Mouse (Mus musculus) spleen, postnatal 4 days (tissue): Measurements from ENCODE around the gene Cd200.
A peak's percentile ranks its signal among the peaks of the same experiment; 100 is the strongest.
"Not testable (repeated sequence)": the region's sequence is repeated elsewhere in the genome, so short reads cannot be mapped to it uniquely, and the experiment has no call there.

ENCODE experiments used
- DNase-seq, 2 experiments: peaks; one replicate each; pipeline ENCODE4 v3.0.0; 2022; ENCODE audit warnings: low spot score in 2 of 2

Gene Cd200

DNA sequence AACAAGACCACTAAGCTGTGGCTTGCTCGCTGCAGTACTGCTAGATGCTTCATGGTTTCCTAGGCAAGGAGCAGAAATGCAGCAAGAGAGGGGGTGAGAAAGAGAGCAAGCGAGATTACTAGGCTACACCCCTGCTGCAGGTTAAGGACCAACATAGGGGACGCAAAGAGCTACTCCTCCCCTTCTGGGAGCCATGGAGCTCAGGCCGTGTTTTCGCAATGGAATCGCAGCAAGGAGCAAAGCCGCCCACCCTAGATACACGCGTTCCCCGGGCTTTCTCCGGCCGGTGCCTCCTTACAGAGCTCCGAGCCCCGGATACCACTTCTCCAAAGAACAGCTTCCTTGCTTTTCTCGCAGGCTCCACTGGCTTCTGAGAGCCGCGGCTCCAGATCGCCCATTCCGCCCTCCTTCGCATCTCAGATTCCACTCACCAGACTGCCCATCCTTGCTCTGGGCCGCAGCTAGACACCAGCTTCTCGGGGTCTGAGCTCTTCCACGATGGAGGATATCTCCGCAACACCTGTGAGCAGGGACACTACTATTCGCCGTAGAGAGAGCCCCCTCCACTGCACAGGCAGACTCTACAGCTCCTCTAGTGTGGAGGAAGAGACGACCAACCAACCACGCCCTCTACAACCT, at the start of gene Cd200:
Cd200 (minus strand) TSS at position 629 of the 639 bp plus-strand sequence.
- DNase-seq: peak; percentile 25 to 62

DNA sequence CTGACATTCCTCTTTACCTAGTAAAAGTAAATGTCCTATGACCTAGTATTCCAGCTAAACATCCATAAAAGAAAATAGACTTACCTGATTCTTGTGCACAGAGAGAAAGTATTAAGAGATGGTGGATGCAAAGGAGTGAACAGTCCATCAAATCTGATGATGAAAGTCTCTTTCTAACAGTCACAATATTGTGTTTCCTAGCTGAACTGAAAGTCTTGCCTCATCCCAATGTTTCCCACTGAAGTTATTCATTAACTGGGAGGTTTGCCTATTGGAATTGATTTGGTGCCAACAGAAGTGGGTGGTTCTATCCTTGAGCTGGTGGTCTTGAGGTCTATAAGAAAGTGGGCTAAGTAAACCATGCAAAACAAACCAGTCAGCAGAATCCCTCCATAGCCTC, 45.9 kb upstream of the Cd200 start:
- DNase-seq: no peak

DNA sequence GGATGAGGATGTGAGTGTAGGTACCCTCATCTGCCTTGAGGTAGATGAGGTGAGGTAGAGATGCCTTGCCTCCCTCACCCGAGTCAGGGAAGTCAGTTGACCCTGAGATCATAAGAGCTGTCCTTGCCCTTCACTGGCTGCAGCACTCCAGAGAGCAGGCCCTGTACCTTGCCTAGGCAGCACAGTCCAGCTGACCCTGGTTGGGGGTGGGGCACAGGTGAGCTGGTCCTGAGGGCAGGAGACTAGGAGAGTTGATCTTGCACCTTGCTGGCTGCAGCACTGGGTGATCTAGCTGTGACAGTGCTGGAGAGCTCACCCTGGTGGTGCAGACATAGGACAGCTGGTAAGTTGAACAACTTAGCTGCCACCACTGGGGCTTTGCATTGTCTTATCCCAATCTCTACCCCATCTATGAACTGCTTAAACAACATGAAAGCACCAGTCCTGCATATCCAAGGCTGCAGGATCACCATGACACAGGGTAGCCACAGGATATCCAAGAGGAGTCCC, 28.4 kb upstream of the Cd200 start:
- DNase-seq: no peak

DNA sequence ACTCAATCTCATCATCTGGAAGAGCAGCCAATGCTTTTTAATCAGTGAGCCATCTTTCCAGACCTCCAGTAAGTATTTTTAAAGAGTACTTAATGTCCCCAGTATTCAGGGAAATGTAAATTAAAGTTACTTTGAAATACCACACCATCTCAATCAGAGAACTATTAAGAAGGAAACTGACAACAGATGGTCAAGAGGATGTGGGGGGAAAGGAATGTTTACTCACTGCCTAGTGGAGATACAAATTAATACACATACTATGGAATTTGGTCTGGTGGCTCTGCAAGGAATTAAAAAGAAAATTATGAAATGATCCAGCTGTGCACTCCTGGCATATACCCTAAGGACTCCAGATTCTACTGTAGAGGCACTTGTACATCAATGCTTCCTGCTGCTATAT, 26.7 kb upstream of the Cd200 start:
- DNase-seq: no peak

DNA sequence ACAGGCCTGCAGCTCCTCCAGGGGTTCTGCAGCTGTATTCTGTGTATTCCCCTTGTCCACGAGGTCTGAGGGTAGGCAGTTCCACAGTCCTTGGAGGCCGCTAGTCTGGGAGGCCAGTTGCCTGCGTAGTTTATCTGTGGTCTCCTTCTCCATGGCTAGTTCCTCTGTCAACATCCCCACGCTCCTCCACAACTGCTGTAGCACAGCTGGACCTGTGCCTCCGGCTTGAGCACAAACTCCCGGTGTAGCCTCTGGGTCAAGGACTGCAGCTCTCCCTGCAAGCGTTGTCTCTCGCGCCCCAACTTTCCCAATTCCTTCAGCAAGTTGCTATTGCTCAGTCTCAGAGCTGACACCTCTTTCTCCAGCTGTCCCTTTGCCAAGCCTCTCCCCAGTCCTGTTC, 18.8 kb upstream of the Cd200 start:
- no peak for DNase-seq

DNA sequence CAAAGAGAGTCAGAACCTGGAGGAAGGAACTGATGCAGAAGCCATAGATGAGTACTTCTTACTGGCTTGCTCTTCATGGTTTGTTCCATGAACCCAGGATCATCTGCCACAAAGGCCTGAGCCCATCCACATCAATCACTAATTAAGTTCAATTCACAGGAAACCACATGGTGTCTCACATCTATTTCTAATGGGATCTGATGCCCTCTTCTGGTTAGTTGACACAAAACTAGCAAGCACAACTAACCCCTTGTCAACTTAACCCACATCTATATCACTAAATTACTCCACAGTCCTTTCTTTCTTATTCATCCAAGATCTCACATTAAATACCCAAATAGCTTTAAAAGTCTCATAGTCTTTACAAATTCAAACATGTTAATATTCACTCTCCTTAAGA, 4.6 kb upstream of the Cd200 start:
- no peak for DNase-seq

DNA sequence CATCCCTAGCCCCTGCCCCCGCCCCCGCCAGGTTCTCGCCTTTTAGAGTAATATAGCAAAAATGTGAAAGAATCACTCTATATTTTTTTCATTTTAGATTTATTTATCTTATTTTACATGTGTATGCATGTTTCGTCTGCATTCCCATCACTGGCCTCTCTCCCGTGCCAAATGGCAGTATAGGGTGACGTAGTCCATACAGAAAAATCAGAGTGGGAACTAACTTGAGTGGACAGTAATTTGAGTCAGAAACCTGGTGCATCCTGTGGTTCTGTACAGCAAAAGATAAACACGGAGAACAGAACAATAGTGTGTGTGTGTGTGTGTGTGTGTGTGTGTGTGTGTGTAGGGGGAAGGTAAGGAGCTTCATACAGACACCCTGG, 202 bp upstream of the Cd200 start:
- not testable (repeated sequence) for DNase-seq

DNA sequence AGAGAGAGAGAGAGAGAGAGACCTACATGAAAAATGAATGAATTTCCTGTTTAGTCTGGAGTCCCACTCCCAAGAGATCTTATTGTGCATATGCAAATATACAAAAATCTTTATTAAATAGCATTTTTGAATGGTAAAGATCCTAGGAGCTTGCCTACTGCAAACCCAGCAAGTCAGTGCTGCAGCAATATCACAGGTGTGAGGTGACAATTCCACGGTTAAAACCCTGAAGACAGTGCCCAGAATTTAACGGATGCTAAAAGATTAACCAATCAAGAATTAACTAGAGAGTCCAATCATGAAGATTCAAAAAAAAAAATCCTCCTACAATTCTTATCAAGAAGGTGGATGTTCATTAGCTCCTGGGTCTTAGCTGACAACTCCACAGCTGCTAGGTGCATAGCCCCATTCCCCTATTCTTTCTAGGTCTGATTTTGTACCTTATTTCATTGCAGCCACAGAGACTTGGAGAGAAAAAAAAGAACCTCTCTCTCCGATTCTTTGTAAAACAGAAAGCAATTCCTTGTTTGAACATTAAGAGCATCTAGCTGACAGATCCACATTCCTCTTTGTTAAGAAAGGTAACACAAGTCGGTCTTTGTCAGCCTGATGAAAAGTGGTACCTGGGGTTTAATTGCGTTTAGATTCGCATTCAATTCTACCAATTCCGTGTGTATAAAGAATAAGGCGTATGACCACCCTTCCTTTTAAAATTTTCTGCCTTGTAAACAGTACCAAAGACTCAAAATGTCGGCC, 1.0 kb downstream of the Cd200 start:
- no peak for DNase-seq

DNA sequence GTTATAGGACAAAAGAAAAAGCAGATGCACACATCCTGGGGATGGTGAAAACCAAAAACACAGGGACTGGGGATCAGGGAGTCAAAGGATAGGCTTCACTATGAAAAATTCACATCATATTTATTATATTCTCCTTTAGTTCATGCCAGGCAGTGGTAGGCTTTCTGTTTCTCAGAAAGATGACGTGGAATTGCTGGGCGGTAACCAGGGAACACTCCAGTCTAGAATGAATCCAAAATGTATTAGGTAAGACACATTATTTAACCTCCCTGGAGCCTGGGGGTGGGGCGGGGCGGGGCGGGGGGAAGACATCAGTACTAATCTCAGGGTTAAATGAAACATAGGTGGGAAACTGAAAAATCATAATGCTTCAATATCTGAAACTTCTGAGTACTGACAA, 1.8 kb downstream of the Cd200 start:
- no peak for DNase-seq

DNA sequence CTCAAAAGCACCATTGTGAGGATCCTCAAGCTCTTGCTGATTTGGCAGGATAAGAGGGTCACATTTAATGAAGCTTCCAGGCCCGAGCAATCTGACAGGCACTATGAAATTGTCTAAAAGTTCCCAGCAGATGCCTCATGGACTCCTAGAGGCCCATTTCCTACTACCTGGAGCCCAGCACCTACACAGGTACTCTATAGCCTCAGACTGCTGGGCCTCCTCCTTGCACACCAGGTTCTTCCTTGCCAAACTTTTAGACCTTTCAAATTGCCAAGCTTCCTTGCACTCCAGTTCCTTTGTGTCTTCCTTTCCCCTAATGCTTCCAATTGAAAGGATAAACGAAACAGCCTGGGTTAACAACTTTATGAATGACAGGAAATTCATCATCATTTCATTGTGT, 5.9 kb downstream of the Cd200 start:
- no peak for DNase-seq

DNA sequence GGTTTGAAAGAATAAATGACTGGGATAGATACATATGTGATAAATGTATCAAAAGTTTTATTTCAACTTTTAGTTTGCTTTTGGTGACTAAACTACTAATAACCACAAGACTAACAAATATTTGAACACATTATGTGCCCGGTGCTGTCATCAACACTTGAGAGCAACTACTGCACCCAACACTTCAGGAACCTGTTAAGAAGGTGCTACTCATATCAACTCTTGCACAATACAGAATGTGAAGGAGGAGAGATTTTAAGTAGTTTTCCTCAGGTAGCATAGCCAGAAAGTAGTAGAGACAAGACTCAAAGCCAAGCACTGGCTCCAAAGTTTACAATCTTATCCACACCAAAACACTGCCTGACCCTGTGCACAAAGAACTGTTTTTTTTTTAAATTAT, 6.8 kb downstream of the Cd200 start:
- DNase-seq: no peak

DNA sequence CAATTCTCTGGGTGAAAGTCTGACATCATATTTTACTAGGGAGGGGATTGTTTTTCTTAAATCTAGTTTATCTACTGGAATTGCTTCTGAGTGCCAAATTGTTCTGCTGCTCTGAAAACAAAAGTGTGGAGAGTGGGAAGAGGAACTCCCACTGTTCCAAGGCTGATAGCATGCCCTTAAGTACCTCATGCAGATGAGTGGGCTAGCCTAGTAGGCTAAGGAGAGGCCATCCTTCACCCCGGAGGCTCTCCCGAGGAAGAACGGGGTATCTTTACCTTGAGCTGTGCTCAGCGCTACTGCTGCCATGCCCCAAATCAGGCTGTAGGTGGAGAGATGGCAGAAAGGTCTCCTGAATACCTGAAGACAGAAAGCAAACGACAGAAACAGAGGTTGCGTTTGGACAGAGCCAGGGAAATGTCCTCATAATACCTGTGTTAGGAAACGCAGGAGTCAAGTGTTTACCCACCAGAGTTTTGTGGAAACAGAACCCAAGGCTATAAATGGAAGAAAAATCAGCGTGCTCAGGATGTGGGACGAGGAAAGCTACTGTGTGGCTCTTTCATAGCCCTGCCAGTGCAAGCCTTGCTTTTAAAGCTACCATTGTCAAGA, 8.8 kb downstream of the Cd200 start:
- DNase-seq: no peak

DNA sequence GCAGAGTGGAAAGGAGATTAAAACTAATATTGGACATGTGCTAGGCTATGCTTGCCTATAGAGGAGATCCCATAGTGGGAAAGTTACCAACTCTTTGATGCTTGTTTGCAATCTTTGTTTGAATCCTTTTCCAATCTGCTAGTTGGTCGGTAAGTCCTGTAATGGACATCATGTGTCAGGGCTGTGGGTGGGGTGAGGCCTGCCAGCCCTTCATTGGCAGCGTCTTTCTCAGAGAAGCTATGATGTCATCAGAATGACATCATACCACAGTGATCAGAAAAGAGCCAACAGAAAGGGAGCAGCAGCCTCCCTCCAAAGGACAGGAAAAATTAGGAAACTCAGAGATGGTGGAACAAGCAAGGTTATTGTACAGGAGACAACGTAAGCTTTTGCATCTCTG, 9.4 kb downstream of the Cd200 start:
- no peak for DNase-seq

DNA sequence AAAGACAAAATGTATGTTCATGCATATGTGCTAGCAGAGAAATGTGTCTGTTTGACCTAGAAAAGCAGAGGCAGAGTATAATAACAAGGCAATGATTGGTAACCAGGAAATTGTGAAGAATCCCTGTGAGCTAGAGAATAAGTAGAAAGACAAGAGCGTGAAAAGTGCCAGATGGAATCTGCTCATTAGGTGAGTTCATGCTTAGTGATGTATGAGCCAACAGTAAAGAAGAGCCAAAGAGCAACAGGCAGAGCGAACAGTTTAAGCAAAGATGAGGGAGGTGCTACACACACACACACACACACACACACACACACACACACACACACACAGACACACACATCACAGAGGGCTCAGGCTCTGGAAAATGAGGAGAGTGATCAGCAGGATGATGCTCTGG, 11.4 kb downstream of the Cd200 start:
- no peak for DNase-seq

DNA sequence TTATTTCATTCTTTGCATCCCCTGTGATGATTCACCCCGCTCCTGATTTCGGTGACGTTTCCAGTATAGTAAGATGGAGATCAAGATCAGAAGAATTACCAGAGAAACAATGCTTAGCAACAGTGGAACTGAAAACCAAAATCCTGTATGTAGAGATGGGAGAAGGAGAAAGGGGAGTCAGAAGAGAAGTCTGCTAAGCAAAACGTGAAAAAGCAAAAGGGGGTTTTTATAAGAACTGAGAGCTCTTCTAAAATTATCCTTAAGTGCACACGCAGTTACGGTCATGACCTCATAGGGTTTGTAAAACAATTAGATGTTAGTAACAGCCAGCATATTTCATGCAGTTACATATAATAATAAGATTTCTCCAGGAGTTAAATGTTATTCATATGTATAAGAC, 16.6 kb downstream of the Cd200 start:
- DNase-seq: no peak

DNA sequence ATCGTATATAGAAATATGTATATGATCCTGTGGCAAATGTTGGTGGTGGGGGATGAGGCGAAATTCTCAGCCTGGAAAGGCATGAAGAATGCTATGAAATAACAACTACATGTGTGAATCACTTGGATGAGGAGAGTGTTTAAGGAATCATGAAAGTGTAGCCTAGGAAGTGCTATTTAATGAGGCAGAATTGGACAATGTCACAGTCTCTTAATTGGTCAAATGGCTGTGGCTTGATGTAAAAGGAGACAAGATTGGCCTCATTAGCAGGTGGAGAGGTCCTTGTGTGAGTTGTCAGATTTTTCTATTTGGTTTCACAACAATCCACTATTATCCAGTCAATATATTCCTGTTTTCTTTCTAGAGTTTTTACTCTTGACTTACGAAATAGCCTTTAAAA, 17.2 kb downstream of the Cd200 start:
- DNase-seq: no peak

DNA sequence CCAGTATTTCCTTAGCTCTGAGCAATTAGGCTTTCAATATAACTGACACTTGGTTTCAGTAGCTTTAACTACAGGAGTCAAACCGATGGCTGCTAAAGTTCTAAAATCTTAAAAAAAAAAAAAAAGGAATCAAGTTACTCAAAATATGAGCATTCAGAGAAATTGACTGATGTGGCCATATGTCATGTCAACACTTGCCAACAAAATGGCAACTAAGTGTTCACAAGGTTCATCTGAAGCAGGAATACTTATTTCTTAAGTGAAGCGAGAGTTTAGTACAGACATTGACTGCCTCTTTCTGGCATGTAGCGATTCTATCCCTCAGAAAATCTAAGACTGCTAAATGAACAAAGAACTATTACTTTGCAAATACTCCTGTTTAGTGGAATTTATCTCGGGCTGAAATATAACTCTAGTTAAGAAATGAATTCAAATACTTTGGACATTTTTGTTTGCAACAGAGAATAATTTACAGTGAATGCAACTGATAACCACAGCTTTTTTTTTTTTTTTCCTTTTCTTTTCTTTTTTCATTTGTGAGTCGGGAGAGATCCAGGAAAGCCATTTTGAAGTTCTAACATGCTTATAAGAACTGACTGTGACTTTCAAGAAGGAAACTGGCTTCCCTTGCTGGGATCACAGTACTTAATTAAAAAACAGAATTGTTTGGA, 18.4 kb downstream of the Cd200 start:
- no peak for DNase-seq

DNA sequence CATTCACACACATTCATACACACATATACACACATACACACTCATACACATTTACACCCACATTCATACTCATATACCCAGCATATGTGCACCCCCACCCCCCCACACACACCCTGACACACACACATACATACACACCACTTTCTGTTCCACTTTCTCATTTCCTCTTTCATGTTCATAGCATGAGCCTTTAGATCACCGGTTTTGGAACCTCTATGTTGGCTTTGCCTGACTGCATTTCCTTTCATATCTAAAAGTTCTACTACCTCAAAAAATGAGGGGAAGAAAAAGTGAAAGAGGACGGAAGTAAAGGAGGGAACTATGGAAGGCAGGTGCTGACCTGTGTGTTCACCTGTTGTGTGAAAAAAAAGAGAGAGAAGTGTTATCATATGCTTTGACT, 19.0 kb downstream of the Cd200 start:
- DNase-seq: no peak

DNA sequence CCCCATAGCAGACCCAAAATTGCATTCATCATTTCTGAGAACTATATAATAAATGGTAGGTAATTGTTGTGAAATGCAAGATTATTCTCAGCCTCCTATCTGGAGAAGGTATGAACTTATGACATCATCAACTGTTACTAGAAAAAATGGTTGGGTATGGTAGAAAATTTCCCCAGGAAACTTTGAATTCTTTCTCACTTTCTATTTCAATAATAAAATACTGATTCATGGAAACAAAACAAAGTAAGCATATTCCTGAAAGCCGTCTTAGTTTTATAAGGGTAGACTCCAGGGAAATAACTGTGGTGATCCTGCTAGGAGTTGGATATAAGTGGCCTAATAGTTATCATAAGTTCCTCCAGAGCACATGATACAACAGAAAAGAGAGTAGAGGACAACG, 19.8 kb downstream of the Cd200 start:
- DNase-seq: no peak

DNA sequence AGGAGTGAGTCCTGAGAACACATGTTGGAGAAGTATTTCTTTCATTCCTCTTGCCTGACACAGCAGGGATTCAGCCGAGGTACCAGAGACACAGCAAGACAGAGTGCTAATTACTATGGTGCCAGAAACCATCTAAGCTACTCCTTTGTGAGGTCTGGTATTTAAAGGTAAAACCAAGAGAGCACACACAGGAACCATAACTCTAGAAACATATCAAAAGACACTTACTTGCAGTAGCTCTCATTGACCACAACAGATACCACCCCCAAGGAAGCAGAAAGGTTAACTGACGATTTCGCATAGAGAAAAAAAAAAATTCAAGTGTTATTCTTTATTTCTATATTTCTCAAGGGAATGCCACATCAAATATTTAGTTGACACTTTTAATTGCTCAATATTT, 27.0 kb downstream of the Cd200 start:
- DNase-seq: no peak

DNA sequence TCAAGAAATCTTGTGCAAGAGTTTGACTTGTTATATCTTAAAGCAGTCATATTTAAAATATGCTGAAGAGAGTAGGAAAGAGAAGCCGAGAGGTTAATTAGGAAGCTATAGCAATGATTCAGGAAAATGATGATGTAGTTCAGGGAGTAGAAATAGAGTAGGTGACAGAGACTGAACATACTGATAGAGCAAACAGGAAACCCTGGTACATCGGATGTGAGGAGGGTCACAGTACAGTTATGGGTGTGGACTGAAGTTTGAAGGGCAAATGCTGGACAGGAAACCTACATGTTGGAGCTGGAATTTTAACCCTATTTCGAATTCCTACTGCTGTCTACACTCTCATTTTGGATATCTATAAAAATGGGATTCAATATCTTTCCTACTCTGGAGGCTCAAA, 29.9 kb downstream of the Cd200 start:
- no peak for DNase-seq

DNA sequence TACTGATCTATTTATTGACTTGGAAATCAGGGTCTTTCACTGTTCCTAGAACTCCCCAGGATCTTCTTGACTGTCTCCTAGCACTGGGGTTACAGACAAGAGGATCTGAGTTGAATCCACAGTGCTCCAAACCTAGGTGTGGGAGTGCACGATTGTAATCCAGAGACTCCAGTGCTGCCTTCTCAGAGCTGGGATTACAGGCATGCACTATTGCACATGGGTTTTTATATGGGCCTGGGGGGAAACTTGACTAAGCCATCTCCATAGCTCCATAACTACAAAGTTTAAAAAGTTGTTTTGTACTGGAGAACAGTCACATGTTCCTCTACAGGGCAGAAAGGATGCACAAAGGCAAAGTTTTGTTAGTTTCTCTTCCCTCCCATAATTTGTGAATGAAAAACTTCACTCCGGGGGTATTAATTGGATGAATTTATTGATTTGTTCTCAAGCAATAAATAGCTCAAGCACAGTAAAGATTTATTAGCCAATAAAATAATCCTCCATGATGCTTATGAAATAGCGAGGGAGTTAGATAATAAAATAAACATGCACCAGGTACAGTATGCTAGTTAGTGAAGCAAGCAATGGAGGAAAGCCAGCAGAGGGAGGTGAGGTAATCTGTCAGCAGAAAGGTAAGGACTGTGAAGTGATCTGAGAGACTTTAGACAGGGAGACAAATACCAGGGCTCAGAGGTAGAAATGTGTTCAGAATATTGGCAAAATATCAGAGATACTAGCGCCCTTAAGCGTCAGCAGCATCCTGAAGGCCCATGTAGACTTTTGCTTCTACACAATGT, 30.5 kb downstream of the Cd200 start:
- DNase-seq: no peak
